ENCODE assay signal across 8 mouse cellular contexts in the genomic region with DNA sequence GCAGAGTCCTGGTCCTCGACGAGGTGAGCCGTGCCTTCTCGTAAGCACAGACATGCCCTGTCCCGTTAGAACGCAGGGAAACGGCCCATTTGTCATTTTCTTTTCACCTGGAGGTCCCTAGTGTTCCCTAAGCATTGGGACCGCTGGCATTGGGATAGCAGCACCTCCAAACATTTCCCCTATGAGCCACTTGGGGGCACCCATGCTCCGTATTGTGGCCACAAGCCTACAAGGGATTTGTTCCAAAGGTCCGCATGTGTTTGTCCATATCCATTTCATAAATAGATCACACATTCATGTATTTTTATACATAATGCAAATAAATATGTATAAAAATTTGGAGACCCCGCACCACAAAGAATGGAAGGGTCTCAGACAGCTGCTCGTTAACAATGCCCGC. TPM values are rescaled to one million over a fixed set of nuclear protein-coding genes. Genes with fewer than 3 reads are reported as not detected.
A peak's percentile ranks its signal among the peaks of the same experiment; 100 is the strongest.
DNase-seq lines count a peak whose midpoint lies in the region; TF ChIP-seq lines count a peak whose summit lies in the region.
"Had no signal": no experiment of that assay in that cellular context is flagged by ENCODE, and none has a peak within 500 bp of the region (broad histone marks: within the 10 kb centered on the region; RNA-seq: fewer than 3 reads in every experiment).

No protein-coding gene starts in this region.

- peaks cover 45% of the 10 kb centered on the region for H3K4me1 ChIP-seq in E14TG2a.4 (replicated peaks; ENCODE audit: low read depth, low read length)
- no peaks in the 10 kb centered on the region for H3K4me1 ChIP-seq in lung, adult 2 months (ENCODE audit: control insufficient read depth, insufficient read depth, low read length)

- peaks cover 5% of the 10 kb centered on the region; the same call in 1 of the 2 replicates for H3K9me3 ChIP-seq in E14TG2a.4 (ENCODE audit: low read length)
- H3K9me3 ChIP-seq: heart, embryonic 13.5 days had no signal

- H3K36me3 ChIP-seq in E14TG2a.4 (ENCODE audit: insufficient read depth, low read length) = no peaks in the 10 kb centered on the region
- H3K36me3 ChIP-seq: heart, embryonic 13.5 days had no signal

- H3K4me3 ChIP-seq in E14TG2a.4 (replicated peaks; ENCODE audit: low read length) = no peak overlapping the region
- no peak overlapping the region for H3K4me3 ChIP-seq in gastrocnemius, adult 2 months
- H3K4me3 ChIP-seq in lung, adult 2 months (replicated peaks; ENCODE audit: extremely low read depth, low read depth, low read length) = no peak overlapping the region
- H3K4me3 ChIP-seq: heart, embryonic 13.5 days had no signal

- intact Hi-C loops in gastrocnemius, adult 2 months (cut with DNase I) = loop anchor here (10.0 kb wide), 1 partner anchor 113 kb away; no protein-coding TSS in a partner anchor

- peaks cover 33% of the 10 kb centered on the region for H3K27me3 ChIP-seq in E14TG2a.4 (ENCODE audit: insufficient read depth, low read length)

- peak; percentile 81 for TF ChIP-seq CTCF in E14TG2a.4 (conservative IDR thresholded peaks at IDR 0.05; ENCODE audit: low read length)
- peak; percentile 64 for TF ChIP-seq CTCF in gastrocnemius, adult 2 months (IDR thresholded peaks at IDR 0.05)
- TF ChIP-seq CTCF in lung, adult 2 months (IDR thresholded peaks at IDR 0.05; ENCODE audit: insufficient read depth, low read length) = peak; percentile 60

- no peak for TF ChIP-seq POLR2A in lung, adult 2 months (IDR thresholded peaks at IDR 0.05; ENCODE audit: borderline replicate concordance, extremely low read depth, low read depth, low read length)

- peak; percentile 58 for DNase-seq in A20 (ENCODE audit: low read depth, low spot score)
- DNase-seq in cerebellum, postnatal 14 days = peak; percentile 85 to 86
- DNase-seq in gastrocnemius, adult 2 months = peak; percentile 58
- DNase-seq in kidney, adult 9 months = peak; percentile 66
- DNase-seq in lung, adult 2 months = peak; percentile 20
- DNase-seq in right cerebral cortex, postnatal 14 days = peak; percentile 78

- H3K27ac ChIP-seq in gastrocnemius, adult 2 months = no peak overlapping the region
- H3K27ac ChIP-seq: heart, embryonic 13.5 days had no signal

- WGBS in lung, adult 2 months = 18% methylated on average over 13 of the region's 13 CpGs

RNA-seq across cellular contexts. Expression of gene Adgrd1, which starts 35.0 kb away (rescaled TPM):
- 1 to 10 TPM; 5.6 to 6.0 TPM for total RNA-seq in gastrocnemius, adult 2 months (2021)
- polyA plus RNA-seq in lung, adult 2 months (2012; rRNA removed) = 6.0 and 8.3 TPM in 2 replicates

RNA-seq across cellular contexts. Expression of gene Ran, which starts 41.7 kb away (rescaled TPM):
- 10 to 100 TPM; 78.9 to 94.0 TPM for total RNA-seq in gastrocnemius, adult 2 months (2021)
- 35.5 and 43.2 TPM in 2 replicates for polyA plus RNA-seq in lung, adult 2 months (2012; rRNA removed)

RNA-seq across cellular contexts. Expression of gene Stx2, which starts 53.2 kb away (rescaled TPM):
- total RNA-seq in gastrocnemius, adult 2 months (2021) = 1 to 10 TPM; 6.3 to 7.8 TPM
- 21.3 and 26.9 TPM in 2 replicates for polyA plus RNA-seq in lung, adult 2 months (2012; rRNA removed)

Comparison
In these comparisons a context has a peak if more than half of its experiments do, and no peak if none do; other contexts are left out.
1. DNase-seq: peak in every context shown above with its lines; median percentile 86 in cerebellum, postnatal 14 days; 78 in right cerebral cortex, postnatal 14 days; 66 in kidney, adult 9 months; 58 in A20; 58 in gastrocnemius, adult 2 months; 20 in lung, adult 2 months.